In genomic region chr11:22661072-22661471, GRCm38 (mm10) we compare ENCODE assay signal across 21 mouse cellular contexts.
DNase-seq lines count a peak whose midpoint lies in the region; ATAC-seq and TF ChIP-seq lines count a peak whose summit lies in the region.
"Had no signal": no experiment of that assay in that cellular context is flagged by ENCODE, and none has a peak within 500 bp of the region (broad histone marks: within the 10 kb centered on the region; RNA-seq: fewer than 3 reads in every experiment).

No protein-coding gene starts in this region.

- 47% methylated on average over 5 of the region's 5 CpGs for WGBS in hindbrain, embryonic 16.5 days
- 58% methylated on average over 5 of the region's 5 CpGs for WGBS in hindbrain, embryonic 12.5 days
- WGBS in lung, postnatal 0 days = 37% methylated on average over 5 of the region's 5 CpGs
- 28% methylated on average over 5 of the region's 5 CpGs for WGBS in stomach, embryonic 16.5 days

- H3K4me3 ChIP-seq in hindbrain, embryonic 16.5 days (ENCODE audit: low read length) = no peak overlapping the region
- no peak overlapping the region for H3K4me3 ChIP-seq in hindbrain, embryonic 12.5 days
- H3K4me3 ChIP-seq in lung, postnatal 0 days (ENCODE audit: low read depth, low read length) = no peak overlapping the region
- H3K4me3 ChIP-seq in stomach, embryonic 16.5 days (replicated peaks; ENCODE audit: low read length) = no peak overlapping the region
- H3K4me3 ChIP-seq: embryonic facial prominence, embryonic 13.5 days; heart, adult 2 months; left cerebral cortex, adult 2 months; midbrain, embryonic 12.5 days had no signal

- H3K9ac ChIP-seq in hindbrain, embryonic 16.5 days (ENCODE audit: low read depth, low read length) = no peak overlapping the region
- no peak overlapping the region for H3K9ac ChIP-seq in hindbrain, embryonic 12.5 days
- H3K9ac ChIP-seq in lung, postnatal 0 days (replicated peaks; ENCODE audit: low read depth) = no peak overlapping the region
- no peak overlapping the region for H3K9ac ChIP-seq in stomach, embryonic 16.5 days (ENCODE audit: low read length)
- H3K9ac ChIP-seq: embryonic facial prominence, embryonic 13.5 days; midbrain, embryonic 12.5 days had no signal

- TF ChIP-seq CTCF in lung, postnatal 0 days (IDR thresholded peaks at IDR 0.05) = no peak

- H3K4me1 ChIP-seq in hindbrain, embryonic 16.5 days (ENCODE audit: control insufficient read depth, insufficient read depth, low read depth, low read length) = peaks cover 5% of the 10 kb centered on the region
- peaks cover 4% of the 10 kb centered on the region; the same call in 1 of the 2 replicates for H3K4me1 ChIP-seq in hindbrain, embryonic 12.5 days
- H3K4me1 ChIP-seq in lung, postnatal 0 days (ENCODE audit: insufficient read depth, low read depth, low read length) = 0 out of 2 replicates have a peak, but pooled peaks cover 3% of the 10 kb centered on the region
- H3K4me1 ChIP-seq in stomach, embryonic 16.5 days (ENCODE audit: control insufficient read depth, insufficient read depth, low read length) = peaks cover 9% of the 10 kb centered on the region

- H3K4me2 ChIP-seq in hindbrain, embryonic 16.5 days (ENCODE audit: low read length) = no peak overlapping the region
- H3K4me2 ChIP-seq in hindbrain, embryonic 12.5 days (replicated peaks) = no peak overlapping the region
- no peak overlapping the region for H3K4me2 ChIP-seq in lung, postnatal 0 days (replicated peaks; ENCODE audit: low read depth, low read length)
- no peak overlapping the region for H3K4me2 ChIP-seq in stomach, embryonic 16.5 days (ENCODE audit: low read depth, low read length)
- H3K4me2 ChIP-seq: embryonic facial prominence, embryonic 13.5 days; liver, embryonic 11.5 days; midbrain, embryonic 12.5 days had no signal

- H3K27me3 ChIP-seq in hindbrain, embryonic 16.5 days (replicated peaks; ENCODE audit: control insufficient read depth, insufficient read depth, low read length) = no peaks in the 10 kb centered on the region
- H3K27me3 ChIP-seq in hindbrain, embryonic 12.5 days = no peaks in the 10 kb centered on the region
- H3K27me3 ChIP-seq in lung, postnatal 0 days (replicated peaks; ENCODE audit: insufficient read depth, low read length) = no peaks in the 10 kb centered on the region
- no peaks in the 10 kb centered on the region for H3K27me3 ChIP-seq in stomach, embryonic 16.5 days (ENCODE audit: control insufficient read depth, insufficient read depth, low read length)
- H3K27me3 ChIP-seq: embryonic facial prominence, embryonic 13.5 days; midbrain, embryonic 12.5 days had no signal

- H3K9me3 ChIP-seq in hindbrain, embryonic 16.5 days (ENCODE audit: control insufficient read depth, low read length) = no peaks in the 10 kb centered on the region
- no peaks in the 10 kb centered on the region for H3K9me3 ChIP-seq in hindbrain, embryonic 12.5 days (replicated peaks)
- H3K9me3 ChIP-seq in lung, postnatal 0 days (ENCODE audit: low read length) = no peaks in the 10 kb centered on the region
- no peaks in the 10 kb centered on the region for H3K9me3 ChIP-seq in stomach, embryonic 16.5 days (replicated peaks; ENCODE audit: control insufficient read depth, low read length)
- H3K9me3 ChIP-seq: embryonic facial prominence, embryonic 13.5 days; midbrain, embryonic 12.5 days had no signal

- no peak overlapping the region for H3K27ac ChIP-seq in hindbrain, embryonic 16.5 days (ENCODE audit: low read depth, low read length)
- H3K27ac ChIP-seq in hindbrain, embryonic 12.5 days = no peak overlapping the region
- no peak overlapping the region for H3K27ac ChIP-seq in lung, postnatal 0 days (ENCODE audit: low read length)
- no peak overlapping the region for H3K27ac ChIP-seq in stomach, embryonic 16.5 days (ENCODE audit: low read length)
- H3K27ac ChIP-seq: embryonic facial prominence, embryonic 13.5 days; heart, adult 2 months; left cerebral cortex, adult 2 months; midbrain, embryonic 12.5 days had no signal

- ATAC-seq in hindbrain, embryonic 16.5 days = peak; percentile 53; the same call in 1 of the 2 replicates
- no peak for ATAC-seq in hindbrain, embryonic 12.5 days (ENCODE audit: low FRiP score)
- ATAC-seq in lung, postnatal 0 days = no peak
- peak; percentile 47; the same call in 1 of the 2 replicates for ATAC-seq in stomach, embryonic 16.5 days (ENCODE audit: insufficient read depth, low FRiP score)
- ATAC-seq: forebrain, embryonic 14.5 days had no signal

- TF ChIP-seq EP300 in lung, postnatal 0 days (IDR thresholded peaks at IDR 0.05) = no peak

- DNase-seq in lung, postnatal 0 days (ENCODE audit: low spot score) = peak; percentile 45
- no peak for DNase-seq in lung, postnatal 14 days
- peak; percentile 33 to 37 for DNase-seq in adrenal gland, postnatal 36 days
- no peak for DNase-seq in heart, postnatal 10 days
- DNase-seq: cerebellum, adult 11 months; cerebellum, postnatal 10 days; gastrocnemius, postnatal 14 days; heart, adult 2 months; heart, postnatal 4 days; lung, adult 2 months; lung, postnatal 4 days; right cerebral cortex, postnatal 25 days; thymus, adult 2 months had no signal

- no peaks in the 10 kb centered on the region for H3K36me3 ChIP-seq in hindbrain, embryonic 16.5 days (ENCODE audit: control insufficient read depth, insufficient read depth, low read length)
- H3K36me3 ChIP-seq in hindbrain, embryonic 12.5 days = no peaks in the 10 kb centered on the region
- no peaks in the 10 kb centered on the region for H3K36me3 ChIP-seq in lung, postnatal 0 days (ENCODE audit: insufficient read depth, low read length)
- H3K36me3 ChIP-seq in stomach, embryonic 16.5 days (ENCODE audit: control insufficient read depth, insufficient read depth, low read length) = no peaks in the 10 kb centered on the region
- H3K36me3 ChIP-seq: embryonic facial prominence, embryonic 13.5 days; midbrain, embryonic 12.5 days had no signal

- intact Hi-C loops in heart, postnatal 10 days (cut with DNase I) = no loop called here

Comparison
In these comparisons a context has a peak if more than half of its experiments do, and no peak if none do; other contexts are left out.
1. ATAC-seq: peak in hindbrain, embryonic 16.5 days (single experiment) and stomach, embryonic 16.5 days (single experiment); none in hindbrain, embryonic 12.5 days (single experiment) and lung, postnatal 0 days (single experiment).
2. DNase-seq: peak in lung, postnatal 0 days (single experiment) and adrenal gland, postnatal 36 days (2 of 2); none in lung, postnatal 14 days (single experiment) and heart, postnatal 10 days (0 of 2).